Mouse (Mus musculus): ENCODE results near the gene Gabrp. TPM values are rescaled to one million over a fixed set of nuclear protein-coding genes. Genes with fewer than 3 reads are reported as not detected.
A peak's percentile ranks its signal among the peaks of the same experiment; 100 is the strongest.

Gene Gabrp
- polyA plus RNA-seq (2014; fragmentation: Nextera tagmentation; extraction: Ambion mirVana) = not detected in 2 replicates

DNA sequence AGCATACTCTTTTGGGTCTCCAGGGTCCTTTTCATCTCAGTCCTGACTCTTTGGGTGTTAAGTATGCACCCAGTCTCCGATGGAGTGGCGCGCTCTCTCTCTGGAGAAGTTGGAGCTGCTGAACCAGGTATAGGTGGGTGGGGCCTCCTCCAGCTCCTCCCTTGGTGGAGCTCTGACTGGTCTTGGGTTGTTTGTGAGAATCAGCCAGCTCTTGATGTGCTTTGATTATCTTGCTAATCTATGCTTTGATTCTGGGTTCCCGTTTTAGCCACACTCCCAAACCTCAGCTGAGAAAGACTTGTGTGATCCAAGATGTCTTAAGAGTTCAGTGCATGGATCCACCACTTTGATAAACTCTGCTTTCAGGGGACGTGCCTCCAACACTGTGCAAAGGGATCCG is at the start of gene Gabrp:
TSS of gene Gabrp (minus strand) at position 101 of the 400 bp plus-strand sequence.
- Histone ChIP-seq H3K4me3 (ENCODE audit: low read depth, low read length) (no peak within 1 kb of the TSS), H3K9ac (ENCODE audit: low read length) (no peak within 1 kb of the TSS), H3K4me1 (ENCODE audit: control insufficient read depth, insufficient read depth, low read length) (no peaks in the 10 kb centered on the region), H3K36me3 (ENCODE audit: control insufficient read depth, insufficient read depth, low read length) (no peaks in the 10 kb centered on the region), H3K27me3 (replicated peaks; ENCODE audit: control insufficient read depth, insufficient read depth, low read length) (no peaks in the 10 kb centered on the region), H3K9me3 (replicated peaks; ENCODE audit: control insufficient read depth, low read length) (no peaks in the 10 kb centered on the region), H3K4me2 (ENCODE audit: low read length) (no peak within 1 kb of the TSS), H3K27ac (ENCODE audit: low read depth, low read length) (no peak within 1 kb of the TSS)
- DNase-seq (ENCODE audit: low spot score) (no peak), ATAC-seq (no peak)
- WGBS = 50% methylated on average over 6 of the region's 6 CpGs

DNA sequence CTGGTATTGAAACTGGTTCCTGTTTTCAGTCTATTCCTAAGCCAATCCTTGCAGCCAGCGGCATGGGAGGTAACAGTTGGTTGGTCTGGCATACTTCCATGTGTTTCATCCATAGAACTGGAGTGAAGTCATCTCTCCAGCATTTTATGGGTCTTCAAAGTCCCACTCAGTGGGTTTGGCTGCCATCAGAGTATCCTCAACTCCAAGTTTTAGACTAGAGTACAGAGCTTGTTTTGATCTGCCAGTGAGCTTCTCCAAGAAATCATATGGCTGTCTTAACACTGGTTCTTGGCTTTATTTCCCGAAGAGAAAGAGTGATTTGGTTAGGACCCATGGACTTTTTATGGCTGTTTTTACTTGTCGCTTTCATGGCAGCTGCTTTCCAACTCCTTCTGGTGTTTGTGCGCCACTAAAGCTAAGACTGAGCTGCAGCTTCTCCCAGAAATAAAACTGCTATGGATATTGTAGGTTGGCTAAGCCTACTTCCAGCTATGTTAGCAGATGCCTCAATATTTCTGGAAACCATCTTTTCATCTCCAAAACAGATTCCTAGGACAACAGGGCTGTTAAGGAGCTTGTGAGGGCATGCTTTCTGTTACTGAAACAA is 48.5 kb upstream of the Gabrp start:
- Histone ChIP-seq H3K4me1 (ENCODE audit: control insufficient read depth, insufficient read depth, low read length) (no peaks in the 10 kb centered on the region), H3K4me2 (ENCODE audit: low read length) (no peak overlapping the region), H3K4me3 (ENCODE audit: low read depth, low read length) (no peak overlapping the region), H3K27me3 (replicated peaks; ENCODE audit: control insufficient read depth, insufficient read depth, low read length) (no peaks in the 10 kb centered on the region), H3K9ac (ENCODE audit: low read length) (no peak overlapping the region), H3K9me3 (replicated peaks; ENCODE audit: control insufficient read depth, low read length) (no peaks in the 10 kb centered on the region), H3K27ac (ENCODE audit: low read depth, low read length) (no peak overlapping the region), H3K36me3 (ENCODE audit: control insufficient read depth, insufficient read depth, low read length) (no peaks in the 10 kb centered on the region)
- ATAC-seq (no peak), DNase-seq (ENCODE audit: low spot score) (peak; percentile 23)
- 85% methylated on average over 4 of the region's 4 CpGs for WGBS

DNA sequence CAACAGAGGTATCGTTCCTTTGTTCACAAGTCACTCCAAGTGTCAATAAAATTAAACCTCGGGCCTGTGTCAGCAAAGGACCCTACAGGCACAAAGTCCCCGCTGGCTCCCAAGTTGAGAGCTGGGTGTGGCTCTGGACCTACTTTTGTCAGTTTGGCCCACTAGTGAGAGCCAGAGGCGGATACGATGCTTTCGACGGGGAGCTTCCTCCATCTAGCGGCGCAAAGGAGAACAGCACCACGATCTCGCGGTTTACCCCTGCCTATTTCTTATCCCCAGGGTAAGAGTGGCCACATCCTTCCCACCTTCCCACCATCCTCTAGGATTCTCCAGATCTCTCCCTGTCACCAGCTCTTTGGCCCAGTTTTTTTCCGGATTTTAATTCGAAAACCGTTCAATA is 35.5 kb upstream of the Gabrp start:
- H3K4me2 ChIP-seq (ENCODE audit: low read length) = no peak overlapping the region
- ATAC-seq (peak; percentile 83), DNase-seq (ENCODE audit: low spot score) (peak; percentile 81)
- H3K27ac ChIP-seq (ENCODE audit: low read depth, low read length) = no peak overlapping the region
- no peaks in the 10 kb centered on the region for H3K9me3 ChIP-seq (replicated peaks; ENCODE audit: control insufficient read depth, low read length)
- H3K4me3 ChIP-seq (ENCODE audit: low read depth, low read length) = no peak overlapping the region
- WGBS = 7% methylated on average over 15 of the region's 15 CpGs
- H3K4me1 ChIP-seq (ENCODE audit: control insufficient read depth, insufficient read depth, low read length) = no peaks in the 10 kb centered on the region
- no peaks in the 10 kb centered on the region for H3K36me3 ChIP-seq (ENCODE audit: control insufficient read depth, insufficient read depth, low read length)
- H3K27me3 ChIP-seq (replicated peaks; ENCODE audit: control insufficient read depth, insufficient read depth, low read length) = no peaks in the 10 kb centered on the region
- H3K9ac ChIP-seq (ENCODE audit: low read length) = no peak overlapping the region

DNA sequence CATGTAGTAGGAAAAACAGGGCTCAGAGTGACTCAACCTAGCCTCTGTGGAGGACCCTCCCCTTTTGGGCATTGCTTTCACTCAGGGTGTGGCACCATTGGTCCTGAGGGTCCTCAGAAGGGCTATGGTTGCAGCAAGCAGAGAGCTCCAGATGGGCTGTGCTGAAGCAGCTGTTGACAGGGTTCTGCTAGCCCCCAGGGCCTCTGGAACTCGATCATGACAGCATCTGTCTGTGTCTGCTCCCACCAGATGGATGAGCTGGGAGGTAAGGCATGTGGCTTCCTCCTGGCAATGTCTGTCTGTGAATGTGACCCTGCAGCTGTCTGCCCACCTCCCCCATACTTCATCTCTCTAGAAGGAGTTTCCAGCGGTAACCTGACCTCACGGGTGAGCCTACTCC is 29.0 kb upstream of the Gabrp start:
- no peak for DNase-seq (ENCODE audit: low spot score)
- no peaks in the 10 kb centered on the region for H3K36me3 ChIP-seq (ENCODE audit: control insufficient read depth, insufficient read depth, low read length)
- no peak overlapping the region for H3K4me2 ChIP-seq (ENCODE audit: low read length)
- no peaks in the 10 kb centered on the region for H3K4me1 ChIP-seq (ENCODE audit: control insufficient read depth, insufficient read depth, low read length)
- no peak overlapping the region for H3K9ac ChIP-seq (ENCODE audit: low read length)
- no peaks in the 10 kb centered on the region for H3K27me3 ChIP-seq (replicated peaks; ENCODE audit: control insufficient read depth, insufficient read depth, low read length)
- no peak for ATAC-seq
- H3K4me3 ChIP-seq (ENCODE audit: low read depth, low read length) = no peak overlapping the region
- H3K27ac ChIP-seq (ENCODE audit: low read depth, low read length) = no peak overlapping the region
- 67% methylated on average over 3 of the region's 3 CpGs for WGBS
- H3K9me3 ChIP-seq (replicated peaks; ENCODE audit: control insufficient read depth, low read length) = no peaks in the 10 kb centered on the region

DNA sequence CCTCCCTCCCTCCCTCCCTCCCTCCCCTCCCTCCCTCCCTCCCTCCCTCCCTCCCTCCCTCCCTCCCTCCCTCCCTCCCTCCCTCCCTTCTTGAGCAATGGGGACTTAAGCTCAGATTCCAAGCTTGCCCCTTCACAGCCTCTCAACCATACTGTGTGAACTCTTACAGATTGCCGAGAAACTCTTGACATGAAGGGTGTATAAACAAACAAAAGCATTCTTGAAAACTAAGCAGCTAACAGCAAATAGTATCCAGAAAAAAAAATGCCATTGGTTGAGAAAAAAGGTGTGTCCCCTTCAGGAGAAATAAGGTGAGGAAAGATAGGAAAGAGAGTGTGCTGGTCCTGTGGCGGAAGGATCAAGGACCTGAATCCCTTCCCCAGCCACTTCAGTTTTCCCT is 24.4 kb upstream of the Gabrp start:
- WGBS = 80% methylated on average over 2 of the region's 2 CpGs
- no peak overlapping the region for H3K9ac ChIP-seq (ENCODE audit: low read length)
- H3K4me2 ChIP-seq (ENCODE audit: low read length) = no peak overlapping the region
- H3K27ac ChIP-seq (ENCODE audit: low read depth, low read length) = no peak overlapping the region
- H3K4me3 ChIP-seq (ENCODE audit: low read depth, low read length) = no peak overlapping the region
- no peaks in the 10 kb centered on the region for H3K36me3 ChIP-seq (ENCODE audit: control insufficient read depth, insufficient read depth, low read length)
- ATAC-seq (no peak), DNase-seq (ENCODE audit: low spot score) (no peak)
- H3K27me3 ChIP-seq (replicated peaks; ENCODE audit: control insufficient read depth, insufficient read depth, low read length) = no peaks in the 10 kb centered on the region
- H3K4me1 ChIP-seq (ENCODE audit: control insufficient read depth, insufficient read depth, low read length) = no peaks in the 10 kb centered on the region
- H3K9me3 ChIP-seq (replicated peaks; ENCODE audit: control insufficient read depth, low read length) = no peaks in the 10 kb centered on the region

DNA sequence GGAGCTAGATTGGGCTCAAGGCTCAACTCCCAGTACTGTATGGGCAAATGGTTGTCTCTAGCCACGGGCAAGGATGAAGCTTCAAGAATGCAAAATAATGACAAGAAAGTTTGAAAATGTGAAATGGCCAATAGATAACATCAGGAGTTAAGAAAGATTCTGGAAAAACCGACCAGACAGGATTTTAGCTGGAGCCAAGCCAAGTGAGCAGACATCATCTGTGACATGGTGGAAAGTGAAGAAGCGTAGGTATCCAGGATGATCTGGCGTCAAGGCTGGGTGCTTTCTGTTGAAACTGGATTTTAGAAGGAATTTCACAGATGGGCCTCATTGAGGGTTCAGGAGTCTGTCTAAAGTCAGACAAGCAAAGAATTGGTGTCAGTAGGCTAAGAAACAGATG is 20.2 kb upstream of the Gabrp start, which contains the start of gene D130052B06Rik:
TSS of gene D130052B06Rik (plus strand) at position 317 of the 400 bp plus-strand sequence.
- DNase-seq (ENCODE audit: low spot score) (no peak), ATAC-seq (no peak)
- no peaks in the 10 kb centered on the region for H3K36me3 ChIP-seq (ENCODE audit: control insufficient read depth, insufficient read depth, low read length)
- no peak within 1 kb of the TSS for H3K27ac ChIP-seq (ENCODE audit: low read depth, low read length)
- WGBS = 75% methylated on average over 4 of the region's 4 CpGs
- H3K4me3 ChIP-seq (ENCODE audit: low read depth, low read length) = no peak within 1 kb of the TSS
- H3K9ac ChIP-seq (ENCODE audit: low read length) = no peak within 1 kb of the TSS
- H3K4me1 ChIP-seq (ENCODE audit: control insufficient read depth, insufficient read depth, low read length) = no peaks in the 10 kb centered on the region
- H3K27me3 ChIP-seq (replicated peaks; ENCODE audit: control insufficient read depth, insufficient read depth, low read length) = no peaks in the 10 kb centered on the region
- no peak within 1 kb of the TSS for H3K4me2 ChIP-seq (ENCODE audit: low read length)
- no peaks in the 10 kb centered on the region for H3K9me3 ChIP-seq (replicated peaks; ENCODE audit: control insufficient read depth, low read length)

DNA sequence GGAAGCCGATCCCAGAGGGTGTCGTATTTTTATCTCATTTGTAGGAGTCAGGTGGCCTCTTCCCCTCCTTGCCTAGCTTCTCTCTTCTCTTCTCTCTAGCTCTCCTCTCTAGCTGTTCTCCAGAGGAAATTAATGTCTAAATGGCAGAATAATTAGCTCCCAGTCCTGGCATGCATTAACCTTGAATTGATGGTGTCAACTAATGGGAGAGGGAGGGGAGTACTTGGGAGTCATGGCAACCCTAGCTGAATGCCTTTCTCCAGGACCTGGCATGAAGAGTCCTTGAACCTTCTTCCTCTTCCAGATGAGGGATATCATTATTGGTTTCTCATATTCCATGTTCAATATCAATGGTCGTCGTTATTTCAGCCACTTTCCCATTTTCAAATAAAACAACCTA is 17.9 kb upstream of the Gabrp start:
- no peaks in the 10 kb centered on the region for H3K9me3 ChIP-seq (replicated peaks; ENCODE audit: control insufficient read depth, low read length)
- ATAC-seq = no peak
- no peaks in the 10 kb centered on the region for H3K36me3 ChIP-seq (ENCODE audit: control insufficient read depth, insufficient read depth, low read length)
- DNase-seq (ENCODE audit: low spot score) = peak; percentile 23
- no peak overlapping the region for H3K27ac ChIP-seq (ENCODE audit: low read depth, low read length)
- no peaks in the 10 kb centered on the region for H3K4me1 ChIP-seq (ENCODE audit: control insufficient read depth, insufficient read depth, low read length)
- H3K9ac ChIP-seq (ENCODE audit: low read length) = no peak overlapping the region
- 73% methylated on average over 4 of the region's 4 CpGs for WGBS
- no peak overlapping the region for H3K4me3 ChIP-seq (ENCODE audit: low read depth, low read length)
- no peaks in the 10 kb centered on the region for H3K27me3 ChIP-seq (replicated peaks; ENCODE audit: control insufficient read depth, insufficient read depth, low read length)
- no peak overlapping the region for H3K4me2 ChIP-seq (ENCODE audit: low read length)

DNA sequence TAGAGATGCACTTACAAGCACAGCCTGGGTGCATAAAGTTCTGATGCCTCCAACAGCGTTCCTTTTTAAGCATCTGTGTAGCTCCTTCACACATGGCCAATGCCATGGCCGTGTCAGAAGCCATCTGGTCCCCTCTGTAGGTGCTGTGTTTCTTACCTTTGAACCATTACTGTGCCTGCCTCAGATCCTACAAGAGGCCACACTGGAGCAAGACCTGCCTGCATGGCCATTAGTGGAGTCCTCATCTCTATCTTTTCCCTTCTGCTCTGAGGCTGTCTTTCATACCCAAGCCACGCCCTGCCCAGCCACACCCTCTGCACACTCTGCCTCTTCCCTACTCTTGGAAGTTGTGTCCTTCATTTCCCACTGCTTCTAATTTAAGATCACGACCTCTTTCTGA is 14.1 kb upstream of the Gabrp start:
- H3K4me2 ChIP-seq (ENCODE audit: low read length) = no peak overlapping the region
- 85% methylated on average over 4 of the region's 4 CpGs for WGBS
- ATAC-seq = no peak

DNA sequence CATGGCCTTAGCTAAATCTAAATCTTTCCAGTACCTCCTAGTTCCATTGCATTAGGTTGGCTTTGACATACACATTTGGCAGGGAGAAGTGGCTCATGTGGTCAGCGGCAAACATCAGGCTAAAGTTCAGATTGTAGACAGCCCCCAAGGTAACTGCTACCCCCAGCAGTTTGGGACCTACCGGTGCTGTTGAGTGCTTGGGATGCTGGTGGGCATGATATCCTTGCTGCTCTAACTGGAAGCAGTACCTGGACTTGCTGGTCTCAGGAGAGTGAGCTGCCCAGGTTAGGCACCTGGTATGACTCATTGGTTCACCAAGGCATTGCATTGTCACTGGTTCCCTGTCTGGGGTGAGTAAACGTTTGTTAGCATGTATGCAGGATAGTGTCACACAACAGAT is 12.0 kb upstream of the Gabrp start:
- H3K4me3 ChIP-seq (ENCODE audit: low read depth, low read length) = no peak overlapping the region
- H3K4me1 ChIP-seq (ENCODE audit: control insufficient read depth, insufficient read depth, low read length) = no peaks in the 10 kb centered on the region
- no peak overlapping the region for H3K4me2 ChIP-seq (ENCODE audit: low read length)
- no peak overlapping the region for H3K27ac ChIP-seq (ENCODE audit: low read depth, low read length)
- no peak overlapping the region for H3K9ac ChIP-seq (ENCODE audit: low read length)
- no peaks in the 10 kb centered on the region for H3K27me3 ChIP-seq (replicated peaks; ENCODE audit: control insufficient read depth, insufficient read depth, low read length)
- ATAC-seq = no peak
- no peaks in the 10 kb centered on the region for H3K36me3 ChIP-seq (ENCODE audit: control insufficient read depth, insufficient read depth, low read length)
- no peak for DNase-seq (ENCODE audit: low spot score)
- 89% methylated on average over 3 of the region's 3 CpGs for WGBS
- no peaks in the 10 kb centered on the region for H3K9me3 ChIP-seq (replicated peaks; ENCODE audit: control insufficient read depth, low read length)

More for the DNA sequence above, 14.1 kb upstream of the Gabrp start:
- H3K9me3 ChIP-seq (replicated peaks; ENCODE audit: control insufficient read depth, low read length) = no peaks in the 10 kb centered on the region
- no peak for DNase-seq (ENCODE audit: low spot score)
- no peaks in the 10 kb centered on the region for H3K36me3 ChIP-seq (ENCODE audit: control insufficient read depth, insufficient read depth, low read length)
- no peak overlapping the region for H3K9ac ChIP-seq (ENCODE audit: low read length)
- no peak overlapping the region for H3K4me3 ChIP-seq (ENCODE audit: low read depth, low read length)
- H3K27me3 ChIP-seq (replicated peaks; ENCODE audit: control insufficient read depth, insufficient read depth, low read length) = no peaks in the 10 kb centered on the region
- no peaks in the 10 kb centered on the region for H3K4me1 ChIP-seq (ENCODE audit: control insufficient read depth, insufficient read depth, low read length)
- H3K27ac ChIP-seq (ENCODE audit: low read depth, low read length) = no peak overlapping the region
